Mouse (Mus musculus): ENCODE results near the gene Lsm14a.
"Not testable (repeated sequence)": the region's sequence is repeated elsewhere in the genome, so short reads cannot be mapped to it uniquely, and the experiment has no call there.

The Lsm14a gene

GRCm38 (mm10) chr7:34373906-34374305 is 19.2 kb downstream of the Lsm14a start:
- DNase-seq (ENCODE audit: low spot score in 2 of 2), result no peak

GRCm38 (mm10) chr7:34355629-34356028 is 37.5 kb downstream of the Lsm14a start:
- DNase-seq (ENCODE audit: low spot score in 2 of 2), result no peak

DNA sequence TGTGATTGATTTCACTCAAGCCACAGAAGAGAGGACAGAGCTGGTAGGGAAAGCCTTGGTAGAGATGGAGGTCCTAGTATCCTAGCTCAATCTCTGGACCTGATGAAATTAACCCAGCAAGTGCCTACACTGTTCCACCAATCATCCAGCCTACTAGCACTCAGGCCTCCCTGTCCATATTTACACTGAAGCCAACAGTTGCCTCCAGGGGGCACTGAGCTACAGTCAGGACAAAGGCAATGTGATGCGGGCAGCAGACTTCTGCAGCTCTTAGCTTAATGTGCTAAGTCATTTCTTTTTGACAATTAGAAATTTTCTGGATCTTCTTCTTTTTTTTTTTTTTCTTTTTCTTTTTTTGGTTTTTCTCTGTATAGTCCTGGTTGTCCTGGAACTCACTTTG is 41.1 kb downstream of the Lsm14a start:
- DNase-seq (ENCODE audit: low spot score in 2 of 2), result no peak

DNA sequence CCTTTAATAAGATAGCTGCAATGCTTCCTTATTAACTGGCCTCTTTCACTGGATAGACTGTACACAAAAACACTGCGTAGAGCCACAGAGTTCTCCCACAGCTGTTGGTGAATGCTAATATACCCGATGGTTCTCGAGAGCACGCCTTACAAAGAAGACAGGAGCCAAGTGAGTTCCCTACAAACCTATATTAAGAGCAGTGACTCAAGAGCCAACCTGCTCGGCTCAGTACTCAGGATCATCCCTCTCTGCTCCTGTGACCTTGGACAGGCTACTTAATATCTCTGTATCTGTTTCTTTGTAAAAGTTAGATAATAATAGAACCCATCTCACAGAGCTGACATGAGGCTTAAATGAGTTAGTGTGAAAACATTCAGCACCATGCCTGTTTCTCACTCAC is 42.9 kb downstream of the Lsm14a start:
- DNase-seq (ENCODE audit: low spot score in 2 of 2), result no peak

GRCm38 (mm10) chr7:34348011-34348410 is 45.1 kb downstream of the Lsm14a start:
- DNase-seq (ENCODE audit: low spot score in 2 of 2), result no peak

DNA sequence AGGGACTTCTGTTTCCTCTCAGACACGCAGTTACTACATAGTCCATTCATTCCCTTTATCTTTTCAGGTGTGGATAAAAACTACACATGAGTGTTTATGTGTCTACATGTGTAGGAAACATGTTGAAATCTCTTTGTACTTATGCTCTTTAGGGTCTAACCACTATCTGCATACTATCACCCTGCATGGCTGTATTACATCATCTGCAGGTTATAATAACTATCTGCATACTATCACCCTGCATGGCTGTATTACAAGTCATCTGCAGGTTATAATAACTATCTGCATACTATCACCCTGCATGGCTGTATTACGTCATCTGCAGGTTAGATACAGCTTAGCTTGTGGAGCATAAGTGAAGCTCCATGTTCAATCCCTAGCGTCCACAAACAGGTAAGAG is 46.1 kb downstream of the Lsm14a start:
- DNase-seq (ENCODE audit: low spot score in 2 of 2), result no peak

DNA sequence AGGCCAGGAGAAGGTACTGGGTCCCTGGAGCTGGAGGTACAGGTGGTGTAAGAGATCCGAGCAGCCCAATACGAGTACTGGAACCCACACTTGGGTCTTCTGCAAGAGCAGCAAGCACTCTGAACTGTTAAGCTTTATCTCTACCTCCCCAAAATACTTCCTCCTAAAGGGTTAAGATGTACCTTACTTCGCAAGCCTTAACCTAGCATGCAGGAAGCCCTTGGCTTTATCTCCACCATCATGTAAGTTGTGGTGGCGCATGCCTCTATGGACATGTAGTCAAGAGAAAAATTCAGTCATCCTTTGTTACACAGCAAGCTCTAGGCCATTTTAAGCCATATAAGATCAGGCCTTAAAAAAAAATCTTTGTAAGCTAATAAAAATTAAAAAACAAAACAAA is 46.6 kb downstream of the Lsm14a start:
- DNase-seq (ENCODE audit: low spot score in 2 of 2), result no peak

DNA sequence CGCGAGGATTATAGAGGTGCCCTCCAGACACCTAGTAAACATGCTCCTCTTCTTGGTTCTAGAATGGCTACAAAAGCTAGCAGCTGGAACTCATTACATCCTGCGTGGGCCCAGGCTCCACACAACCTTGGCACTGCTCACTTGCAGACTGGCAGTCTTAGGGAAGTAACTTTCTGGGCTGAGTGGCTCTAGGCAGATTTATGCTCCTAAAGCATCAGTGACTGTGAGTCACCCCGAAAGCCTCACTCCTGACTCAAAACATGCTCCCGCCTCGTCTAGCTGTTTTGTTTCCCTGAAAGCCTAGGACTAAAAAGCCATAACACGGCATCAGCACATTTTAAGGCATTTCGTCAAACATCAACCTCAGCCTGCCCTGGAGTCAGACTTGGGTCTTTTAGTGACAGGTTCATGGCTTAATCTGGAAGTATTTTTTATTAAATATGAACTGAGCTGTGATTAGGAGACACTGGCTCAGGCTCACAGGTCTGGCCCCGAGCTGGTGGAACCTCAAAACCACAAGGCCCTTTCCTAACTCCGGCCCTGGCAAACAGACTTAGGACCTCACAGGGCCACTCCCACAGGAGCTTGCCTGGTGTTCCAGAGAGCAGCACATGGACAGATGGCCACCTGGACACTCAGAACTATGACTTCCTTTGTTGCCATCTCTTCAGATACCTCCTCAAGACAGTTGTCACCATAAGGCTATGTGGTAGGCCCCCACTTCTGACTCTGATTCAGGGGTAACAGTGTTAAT is 50.9 kb downstream of the Lsm14a start:
- DNase-seq (ENCODE audit: low spot score in 2 of 2), result peak; percentile 30 to 67

DNA sequence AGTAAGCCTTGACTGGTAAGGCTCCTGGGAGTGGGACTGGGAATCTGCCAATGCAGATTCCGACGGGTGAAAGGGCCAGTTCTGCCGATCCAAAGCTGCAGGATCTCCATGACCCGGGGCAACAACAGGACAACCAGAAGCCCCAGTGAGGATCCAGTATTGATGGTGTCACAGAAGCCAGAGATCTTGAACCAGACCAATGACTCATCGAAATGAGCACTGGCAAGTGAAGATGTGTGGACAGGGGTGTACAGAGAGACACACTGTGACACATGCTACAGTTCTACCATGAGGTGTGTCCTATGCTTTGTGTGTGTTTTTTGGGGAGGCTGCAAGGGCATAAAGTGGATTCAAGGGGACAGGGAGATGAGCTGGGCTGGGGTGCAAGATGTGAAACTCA is 52.3 kb downstream of the Lsm14a start:
- DNase-seq (ENCODE audit: low spot score in 2 of 2), result no peak

DNA sequence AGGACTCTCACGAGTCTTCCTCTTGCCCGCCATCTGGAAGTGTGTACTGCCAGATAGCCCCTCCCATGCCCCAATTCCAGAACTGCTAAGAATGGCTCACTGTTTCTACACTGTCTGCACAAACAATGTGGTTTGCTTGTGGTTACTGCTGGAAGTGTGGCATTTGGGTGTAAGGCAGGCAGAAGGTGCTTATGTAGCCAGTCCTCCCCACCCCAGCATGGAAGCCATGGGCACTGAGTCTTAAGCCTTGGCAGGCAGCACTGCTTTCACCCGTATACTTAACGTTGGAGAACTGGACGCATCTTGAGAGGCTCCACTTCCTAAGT is 54.0 kb downstream of the Lsm14a start:
- DNase-seq (ENCODE audit: low spot score in 2 of 2), result peak in 1 of 2 experiments; percentile 25

DNA sequence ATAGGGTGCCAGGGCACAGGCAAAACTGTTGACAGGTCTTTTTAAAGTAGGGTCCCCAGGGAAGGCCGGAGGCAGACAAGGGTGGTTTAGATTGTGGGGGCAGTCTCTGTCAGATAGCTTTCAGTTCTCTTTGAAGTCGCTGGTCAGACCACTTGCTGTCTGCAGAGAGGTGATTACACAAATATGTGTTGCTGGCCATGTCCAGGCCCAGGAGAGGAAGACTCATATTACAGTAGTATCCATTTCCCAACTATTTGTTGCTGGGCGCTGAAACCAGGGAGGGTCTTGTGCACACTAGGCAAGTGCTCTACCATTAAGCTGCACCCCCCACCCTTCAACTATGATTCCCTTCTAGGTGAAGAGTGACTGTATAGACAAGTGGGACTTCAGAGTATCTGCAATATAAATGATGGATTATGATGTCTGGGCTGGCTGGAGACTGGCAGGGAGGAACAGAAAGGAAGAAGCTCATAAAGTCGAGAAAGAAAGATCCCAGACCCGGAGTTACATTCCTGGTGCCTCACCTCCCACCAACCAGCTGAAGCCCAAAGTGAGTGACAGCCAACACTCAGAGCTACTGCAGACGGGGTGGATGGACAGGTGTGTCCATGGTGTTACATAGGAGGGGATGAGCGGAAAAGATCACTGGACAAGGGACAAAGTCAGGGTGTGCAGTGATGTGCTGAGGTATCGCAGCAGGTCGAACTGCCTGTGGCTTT is 54.5 kb downstream of the Lsm14a start:
- DNase-seq (ENCODE audit: low spot score in 2 of 2), result no peak

- DNase-seq (ENCODE audit: low spot score in 2 of 2), result no peak
Measured at GRCm38 (mm10) chr7:34337268-34337667, 55.8 kb downstream of the Lsm14a start.

GRCm38 (mm10) chr7:34336545-34336944 is 56.6 kb downstream of the Lsm14a start:
- not testable (repeated sequence) for DNase-seq (ENCODE audit: low spot score in 2 of 2)

GRCm38 (mm10) chr7:34327493-34327892 is 65.6 kb downstream of the Lsm14a start:
- DNase-seq (ENCODE audit: low spot score in 2 of 2), result no peak

DNA sequence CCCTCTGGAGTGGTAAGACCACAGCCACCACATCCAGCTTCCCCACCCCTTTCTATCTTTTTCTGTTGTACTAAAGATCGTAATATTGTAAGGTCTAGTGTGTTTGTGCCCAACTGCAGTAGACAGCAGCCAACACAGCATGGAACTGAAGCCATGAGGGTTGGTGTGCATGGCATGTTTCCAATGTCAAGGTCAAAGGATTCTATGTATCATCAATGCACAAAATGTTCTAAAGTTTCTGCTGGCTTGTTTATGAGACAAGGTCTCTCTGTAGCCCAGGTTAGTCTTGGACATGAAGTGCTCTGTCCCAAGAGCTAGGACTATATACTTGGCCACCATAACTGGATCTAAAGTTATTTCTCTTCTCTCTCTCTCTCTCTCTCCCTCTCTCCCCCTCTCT is 68.3 kb downstream of the Lsm14a start:
- DNase-seq (ENCODE audit: low spot score in 2 of 2), result no peak

DNA sequence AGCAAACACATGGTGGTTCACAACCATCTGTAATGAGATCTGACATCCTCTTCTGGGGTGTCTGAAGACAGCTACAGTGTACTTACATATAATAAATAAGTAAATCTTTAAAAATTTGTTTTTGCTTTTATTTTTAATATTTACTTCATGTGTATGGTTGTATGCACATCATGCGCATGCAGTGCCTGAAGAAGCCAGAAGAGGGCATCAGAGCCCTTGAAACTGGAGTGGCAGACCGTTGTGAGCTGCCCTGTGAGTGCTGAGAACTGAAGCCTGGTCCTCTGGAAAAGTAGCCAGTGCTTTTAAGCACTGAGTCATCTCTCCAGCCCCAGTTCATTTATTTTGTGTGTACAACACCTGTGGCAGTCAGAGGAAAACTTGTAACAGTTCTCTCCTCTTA is 69.1 kb downstream of the Lsm14a start:
- no peak for DNase-seq (ENCODE audit: low spot score in 2 of 2)

GRCm38 (mm10) chr7:34323351-34323750 is 69.8 kb downstream of the Lsm14a start:
- DNase-seq (ENCODE audit: low spot score in 2 of 2), result no peak

GRCm38 (mm10) chr7:34321958-34322357 is 71.2 kb downstream of the Lsm14a start:
- no peak for DNase-seq (ENCODE audit: low spot score in 2 of 2)

DNA sequence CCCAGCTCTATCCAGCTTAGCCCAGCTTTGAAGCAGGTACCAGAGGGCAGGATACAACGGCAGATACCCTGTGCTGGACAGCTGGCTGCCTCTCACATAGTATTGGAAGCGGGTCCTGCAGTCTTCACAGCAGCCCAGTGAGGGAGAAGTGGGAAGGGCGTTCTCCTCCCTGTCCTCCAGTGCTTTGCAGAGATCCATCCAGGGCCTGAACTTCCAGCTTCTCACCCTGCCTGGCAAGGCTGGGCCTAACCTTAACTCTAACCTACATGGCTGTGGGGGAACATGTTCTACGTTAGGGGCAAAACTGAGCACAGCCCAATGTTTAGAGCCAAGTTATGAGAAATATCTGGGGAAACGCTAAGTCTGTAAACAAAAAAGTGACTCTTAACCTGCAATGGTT is 72.0 kb downstream of the Lsm14a start:
- no peak for DNase-seq (ENCODE audit: low spot score in 2 of 2)

GRCm38 (mm10) chr7:34319957-34320356 is 73.2 kb downstream of the Lsm14a start:
- peak; percentile 65 to 71 for DNase-seq (ENCODE audit: low spot score in 2 of 2)

DNA sequence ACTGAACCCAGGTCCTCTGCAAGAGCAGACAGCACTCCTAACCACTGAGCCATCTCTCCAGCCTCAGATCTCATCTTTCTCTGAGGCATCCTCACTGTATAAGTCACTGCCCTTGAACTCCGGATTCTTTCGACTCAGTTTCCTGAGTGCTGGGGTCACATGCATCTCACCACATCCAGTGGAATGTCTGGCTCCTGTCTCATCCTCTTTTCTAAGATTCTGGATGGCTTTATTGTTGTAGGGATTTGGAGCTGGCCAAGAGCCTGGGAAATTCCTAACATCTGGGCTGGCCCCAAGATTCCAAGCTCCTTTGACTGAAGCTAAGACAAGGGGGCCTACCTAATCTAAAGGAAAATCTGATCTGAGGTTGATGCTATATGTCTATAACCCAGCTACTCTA is 74.0 kb downstream of the Lsm14a start:
- no peak for DNase-seq (ENCODE audit: low spot score in 2 of 2)

GRCm38 (mm10) chr7:34317901-34318476 is 75.1 kb downstream of the Lsm14a start:
- DNase-seq (ENCODE audit: low spot score in 2 of 2), result peak in 1 of 2 experiments; percentile 36

DNA sequence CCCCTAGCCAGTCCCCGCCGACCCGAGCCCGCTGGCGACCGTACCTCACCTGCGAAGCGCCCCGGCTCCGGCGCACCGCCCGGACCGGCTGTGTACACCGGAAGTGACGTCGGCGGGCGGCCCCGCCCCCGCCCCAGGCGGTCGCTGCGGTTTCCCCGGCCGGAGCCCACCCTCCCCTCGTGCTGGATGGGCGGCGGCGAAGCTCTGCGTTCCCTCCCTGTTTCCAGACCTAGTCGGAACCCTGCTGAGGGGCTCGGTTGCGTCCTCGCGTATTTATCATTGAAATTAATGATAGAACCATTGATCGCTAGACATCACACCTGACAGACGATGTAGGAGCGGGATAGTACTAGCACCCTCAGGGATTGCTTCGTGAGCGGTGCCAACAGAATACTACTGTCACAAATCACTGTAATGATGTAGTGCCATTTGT is 79.7 kb downstream of the Lsm14a start, which contains the start of gene 4931406P16Rik:
4931406P16Rik (minus strand) TSS at position 109 of the 433 bp plus-strand sequence.
- peak; percentile 27 to 74 for DNase-seq (ENCODE audit: low spot score in 2 of 2)
